Mouse (Mus musculus) embryonic facial prominence, embryonic 11.5 days (tissue): ENCODE data around the gene Med12l. TPM values are rescaled to one million over a fixed set of nuclear protein-coding genes. Genes with fewer than 3 reads are reported as not detected.

Experiments used
- ATAC-seq: fragments of 200-750 bp; cut with Nextera tagmentation; replicated peaks from 2 replicates; pipeline ENCODE4 v1.8.0; 2017; ENCODE audit warnings: low read depth; ENCODE audit not compliant: insufficient number of reproducible peaks, low FRiP score, low TSS enrichment
- DNase-seq: peaks from one replicate; pipeline ENCODE4 v3.0.0-alpha.2; 2015; ENCODE audit warnings: low spot score
- H3K27ac ChIP-seq: fragments of 300-500 bp; sonication (generic); replicated peaks from 2 replicates; pipeline ENCODE4 v1.5.1; 2014; ENCODE audit warnings: mild to moderate bottlenecking, low read depth, low read length, control low read depth
- H3K27me3 ChIP-seq: fragments of 300-500 bp; sonication (generic); 2 replicates; pipeline ENCODE4 v1.6.1; 2014; ENCODE audit warnings: mild to moderate bottlenecking, low read length, moderate library complexity, mixed read lengths; ENCODE audit not compliant: control insufficient read depth, insufficient read depth
- H3K36me3 ChIP-seq: fragments of 300-500 bp; sonication (generic); replicated peaks from 2 replicates; pipeline ENCODE4 v1.6.1; 2014; ENCODE audit warnings: low read depth, mild to moderate bottlenecking, low read length, moderate library complexity, mixed read lengths; ENCODE audit not compliant: control insufficient read depth, insufficient read depth
- H3K4me1 ChIP-seq: fragments of 300-500 bp; sonication (generic); 2 replicates; pipeline ENCODE4 v1.6.1; 2014; ENCODE audit warnings: low read length, mixed read lengths; ENCODE audit not compliant: control insufficient read depth, insufficient read depth
- H3K4me2 ChIP-seq: fragments of 300-500 bp; sonication (generic); 2 replicates; pipeline ENCODE4 v1.6.1; 2014; ENCODE audit warnings: low read depth, mild to moderate bottlenecking, control low read depth, low read length, moderate library complexity
- H3K4me3 ChIP-seq: fragments of 300-500 bp; sonication (generic); 2 replicates; pipeline ENCODE4 v1.5.1; 2014; ENCODE audit warnings: low read depth, low read length, control low read depth
- H3K9ac ChIP-seq: fragments of 300-500 bp; sonication (generic); replicated peaks from 2 replicates; pipeline ENCODE4 v1.6.1; 2014; ENCODE audit warnings: mild to moderate bottlenecking, control low read depth, low read length
- H3K9me3 ChIP-seq: fragments of 300-500 bp; sonication (generic); replicated peaks from 2 replicates; pipeline ENCODE4 v1.6.1; 2016; ENCODE audit warnings: mild to moderate bottlenecking, low read length, inconsistent platforms, mixed read lengths; ENCODE audit not compliant: control insufficient read depth
- WGBS: fragments of 180-500 bp; shearing (Covaris S2); extraction: QIAGEN DNeasy Blood & Tissue Kit; methylation state at CpG from one replicate; pipeline ENCODE4 v1.1.7; 2014; 5-methylcytosine and 5-hydroxymethylcytosine counted together
- polyA plus RNA-seq: library from polyadenylated mRNA; unstranded; fragments of >200 nt; fragmentation: Nextera tagmentation; extraction: Ambion mirVana; gene quantifications from 2 replicates; pipeline ENCODE4 v1.2.1, GENCODE M21; 2014

The Med12l gene
- polyA plus RNA-seq, 1 experiment from 2014 or later = 2.2 TPM

DNA sequence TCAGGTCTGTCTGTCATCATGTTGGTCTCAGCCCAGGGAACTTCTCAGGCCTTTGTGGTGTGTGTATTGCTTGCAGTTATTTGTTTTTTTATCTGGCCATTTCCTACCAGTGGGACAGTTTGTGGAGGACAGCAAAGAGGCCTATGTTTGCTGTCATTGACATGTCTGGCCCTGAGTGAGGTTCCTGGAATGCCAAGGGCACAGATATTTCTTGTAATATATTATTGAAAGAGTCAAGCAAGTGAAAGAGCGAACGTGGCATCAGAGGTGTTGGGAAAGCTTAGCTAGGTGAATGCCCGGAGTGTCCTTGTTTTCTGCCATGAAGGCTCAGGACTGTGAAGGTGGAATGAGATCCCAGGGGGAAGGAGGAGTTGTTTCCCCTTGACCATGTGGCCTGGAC is 4.7 kb downstream of the Med12l start:
- no peaks in the 10 kb centered on the region for H3K9me3 ChIP-seq
- 0 out of 2 replicates have a peak, but pooled peaks cover 2% of the 10 kb centered on the region for H3K27me3 ChIP-seq
- ATAC-seq = no peak
- H3K4me1 ChIP-seq = no peaks in the 10 kb centered on the region
- H3K4me2 ChIP-seq = no peak overlapping the region
- whole genome bisulfite sequencing = 88% methylated on average over 3 of the region's 3 CpGs
- no peak overlapping the region for H3K4me3 ChIP-seq
- H3K9ac ChIP-seq = no peak overlapping the region
- H3K36me3 ChIP-seq = no peaks in the 10 kb centered on the region
- H3K27ac ChIP-seq = no peak overlapping the region
- DNase-seq = no peak

GRCm38 (mm10) chr3:59015698-59016412 is 10.2 kb downstream of the Med12l start:
- H3K9ac ChIP-seq = no peak overlapping the region
- H3K27me3 ChIP-seq = no peaks in the 10 kb centered on the region
- no peaks in the 10 kb centered on the region for H3K4me1 ChIP-seq
- 76% methylated on average over 4 of the region's 4 CpGs for WGBS
- no peaks in the 10 kb centered on the region for H3K36me3 ChIP-seq
- H3K4me2 ChIP-seq = no peak overlapping the region
- ATAC-seq (no peak), DNase-seq (no peak)
- H3K9me3 ChIP-seq = no peaks in the 10 kb centered on the region
- no peak overlapping the region for H3K27ac ChIP-seq
- H3K4me3 ChIP-seq = no peak overlapping the region

DNA sequence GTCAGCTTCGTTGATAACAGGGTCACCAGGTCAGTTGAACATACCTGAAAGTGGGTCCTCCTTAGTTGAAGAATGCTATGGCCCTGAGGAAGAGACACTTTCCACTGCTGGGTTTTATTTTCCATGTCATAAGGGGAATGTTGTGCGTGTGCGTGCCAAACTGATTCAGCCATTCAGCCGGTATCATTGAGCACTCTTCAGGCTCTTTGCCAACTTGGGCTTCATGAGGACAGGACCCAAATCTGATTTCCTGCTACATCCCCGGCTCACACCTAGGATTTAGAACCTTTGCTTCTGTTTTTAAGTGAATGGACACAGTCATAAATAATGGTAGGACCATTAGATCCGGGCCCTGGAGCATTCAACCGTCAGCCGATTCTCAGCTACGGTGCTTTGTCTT is 10.9 kb downstream of the Med12l start:
- 90% methylated on average over 9 of the region's 9 CpGs for WGBS
- no peak overlapping the region for H3K9ac ChIP-seq
- no peaks in the 10 kb centered on the region for H3K9me3 ChIP-seq
- H3K27me3 ChIP-seq = no peaks in the 10 kb centered on the region
- no peak overlapping the region for H3K27ac ChIP-seq
- no peak overlapping the region for H3K4me2 ChIP-seq
- H3K4me1 ChIP-seq = no peaks in the 10 kb centered on the region
- no peaks in the 10 kb centered on the region for H3K36me3 ChIP-seq
- no peak overlapping the region for H3K4me3 ChIP-seq
- no peak for DNase-seq
- no peak for ATAC-seq

- H3K4me2 ChIP-seq = no peak overlapping the region
- no peaks in the 10 kb centered on the region for H3K9me3 ChIP-seq
- H3K36me3 ChIP-seq = no peaks in the 10 kb centered on the region
- WGBS = 64% methylated on average over 8 of the region's 8 CpGs
- no peak for DNase-seq
- H3K4me3 ChIP-seq = no peak overlapping the region
- no peak overlapping the region for H3K27ac ChIP-seq
- ATAC-seq = no peak
- no peak overlapping the region for H3K9ac ChIP-seq
- no peaks in the 10 kb centered on the region for H3K27me3 ChIP-seq
- no peaks in the 10 kb centered on the region; the same call in 1 of the 2 replicates for H3K4me1 ChIP-seq
Measured at GRCm38 (mm10) chr3:59021236-59021635, 15.6 kb downstream of the Med12l start.

DNA sequence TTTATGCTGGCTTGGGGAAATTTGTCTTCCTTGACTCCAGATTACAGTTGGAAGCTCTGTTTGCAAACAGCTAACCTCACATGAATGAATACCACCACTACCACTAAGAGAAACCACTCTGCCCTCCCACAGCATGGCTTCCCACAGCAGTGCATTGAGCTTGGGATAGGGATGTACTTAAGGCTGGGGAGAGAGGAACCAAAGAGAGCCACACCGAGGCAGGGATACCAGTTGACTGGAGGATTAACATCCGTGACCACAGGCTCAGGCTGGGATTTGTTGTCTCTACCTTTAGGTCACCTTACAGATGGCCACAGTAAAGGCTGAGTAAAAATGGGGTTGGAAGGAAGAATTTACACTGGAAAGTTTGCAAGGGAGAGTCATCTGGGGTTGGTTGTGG is 16.6 kb downstream of the Med12l start:
- Histone ChIP-seq H3K27me3 (no peaks in the 10 kb centered on the region), H3K9ac (no peak overlapping the region), H3K9me3 (no peaks in the 10 kb centered on the region), H3K4me2 (no peak overlapping the region), H3K4me1 (no peaks in the 10 kb centered on the region; the same call in 1 of the 2 replicates), H3K36me3 (no peaks in the 10 kb centered on the region), H3K27ac (no peak overlapping the region), H3K4me3 (no peak overlapping the region)
- DNase-seq (no peak), ATAC-seq (no peak)
- WGBS = 64% methylated on average over 2 of the region's 2 CpGs

DNA sequence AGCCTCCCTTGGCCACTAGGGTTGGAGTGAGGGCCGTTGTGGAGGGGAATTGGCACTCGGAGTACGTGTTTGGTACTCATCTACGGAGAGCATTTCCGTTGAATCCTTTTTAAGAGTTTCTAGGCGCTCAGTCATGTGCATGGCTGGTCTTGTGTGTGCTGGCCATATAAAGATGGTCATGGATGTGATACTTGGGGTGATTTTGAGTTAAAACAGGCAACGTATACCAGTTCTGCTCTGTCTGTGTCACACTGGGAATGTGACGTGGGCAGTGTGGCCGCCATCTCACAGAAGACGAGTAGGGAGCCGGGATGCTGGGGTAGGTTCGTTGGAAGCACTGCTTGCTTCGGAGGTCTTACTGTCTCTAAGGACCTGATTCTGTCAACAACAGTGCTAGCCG is 17.3 kb downstream of the Med12l start:
- DNase-seq (no peak), ATAC-seq (no peak)
- H3K9ac ChIP-seq = no peak overlapping the region
- no peaks in the 10 kb centered on the region for H3K9me3 ChIP-seq
- 92% methylated on average over 14 of the region's 14 CpGs for WGBS
- H3K27ac ChIP-seq = no peak overlapping the region
- no peak overlapping the region for H3K4me3 ChIP-seq
- no peak overlapping the region for H3K4me2 ChIP-seq
- no peaks in the 10 kb centered on the region for H3K27me3 ChIP-seq
- no peaks in the 10 kb centered on the region; the same call in 1 of the 2 replicates for H3K4me1 ChIP-seq
- no peaks in the 10 kb centered on the region for H3K36me3 ChIP-seq

- no peak for ATAC-seq
Measured at GRCm38 (mm10) chr3:59024531-59025192, 19.0 kb downstream of the Med12l start.

DNA sequence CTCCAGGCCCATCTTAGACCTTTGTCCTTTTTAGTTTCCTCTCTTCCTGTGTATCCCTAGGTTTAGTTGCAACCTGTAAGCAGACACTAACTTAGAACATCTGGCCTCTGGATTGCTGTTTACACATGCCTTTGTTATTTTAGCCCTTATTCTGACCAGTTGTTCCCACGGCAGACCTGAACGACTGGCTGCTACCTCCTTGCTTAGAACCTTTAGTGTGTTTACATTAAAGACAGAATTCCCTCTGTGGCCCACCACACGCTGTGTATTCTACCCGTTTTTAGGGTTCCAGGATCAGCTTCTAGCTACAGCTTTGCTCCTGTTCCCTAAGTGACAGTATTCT is 19.5 kb downstream of the Med12l start:
- ATAC-seq (no peak), DNase-seq (peak; percentile 56)
- Histone ChIP-seq H3K9me3 (no peaks in the 10 kb centered on the region), H3K36me3 (no peaks in the 10 kb centered on the region), H3K4me1 (no peaks in the 10 kb centered on the region; the same call in 1 of the 2 replicates), H3K27me3 (no peaks in the 10 kb centered on the region), H3K9ac (no peak overlapping the region), H3K27ac (no peak overlapping the region), H3K4me2 (no peak overlapping the region), H3K4me3 (no peak overlapping the region)
- 26% methylated on average over 4 of the region's 4 CpGs for WGBS

More at GRCm38 (mm10) chr3:59024531-59025192, 19.0 kb downstream of the Med12l start:
- Histone ChIP-seq H3K36me3 (no peaks in the 10 kb centered on the region), H3K4me2 (no peak overlapping the region), H3K27me3 (no peaks in the 10 kb centered on the region), H3K9ac (no peak overlapping the region), H3K4me3 (no peak overlapping the region), H3K27ac (no peak overlapping the region), H3K4me1 (no peaks in the 10 kb centered on the region; the same call in 1 of the 2 replicates), H3K9me3 (no peaks in the 10 kb centered on the region)
- 54% methylated on average over 14 of the region's 14 CpGs for WGBS
- DNase-seq = no peak
